Mouse (Mus musculus): ENCODE results near the gene A4gnt. TPM values are rescaled to one million over a fixed set of nuclear protein-coding genes. Genes with fewer than 3 reads are reported as not detected.

A4gnt gene
- 0.57 TPM in 1 of 2 replicates, not detected in the other for total RNA-seq (2014; rRNA removed)
- polyA plus RNA-seq (2015; fragmentation: Nextera tagmentation; extraction: Ambion mirVana): not detected in 2 replicates

GRCm38 (mm10) chr9:99612202-99612601 lies at the start of gene A4gnt:
A4gnt (plus strand) TSS chr9:99612502.
- ATAC-seq (no peak), DNase-seq (no peak)
- Histone ChIP-seq H3K27me3 (ENCODE audit: insufficient read depth, low read length) (no peaks in the 10 kb centered on the region), H3K27ac (ENCODE audit: low read depth, low read length) (no peak within 1 kb of the TSS), H3K9me3 (ENCODE audit: low read length) (no peaks in the 10 kb centered on the region), H3K4me3 (ENCODE audit: low read depth, low read length) (no peak within 1 kb of the TSS), H3K4me2 (ENCODE audit: low read depth) (no peak within 1 kb of the TSS), H3K36me3 (ENCODE audit: insufficient read depth) (no peaks in the 10 kb centered on the region), H3K4me1 (ENCODE audit: insufficient read depth) (no peaks in the 10 kb centered on the region), H3K9ac (no peak within 1 kb of the TSS)
- TF ChIP-seq CTCF (IDR thresholded peaks at IDR 0.05; ENCODE audit: low read depth): no peak
- WGBS: 47% methylated on average over 2 of the region's 2 CpGs

GRCm38 (mm10) chr9:99563714-99564113 lies 48.6 kb upstream of the A4gnt start:
- no peaks in the 10 kb centered on the region for H3K27me3 ChIP-seq (ENCODE audit: insufficient read depth, low read length)
- no peak overlapping the region for H3K4me2 ChIP-seq (ENCODE audit: low read depth)
- no peak overlapping the region for H3K4me3 ChIP-seq (ENCODE audit: low read depth, low read length)
- no peak overlapping the region for H3K9ac ChIP-seq
- H3K27ac ChIP-seq (ENCODE audit: low read depth, low read length): no peak overlapping the region
- H3K9me3 ChIP-seq (ENCODE audit: low read length): no peaks in the 10 kb centered on the region
- no peak for TF ChIP-seq CTCF (IDR thresholded peaks at IDR 0.05; ENCODE audit: low read depth)
- H3K36me3 ChIP-seq (ENCODE audit: insufficient read depth): no peaks in the 10 kb centered on the region
- peaks cover 8% of the 10 kb centered on the region; the same call in 1 of the 2 replicates for H3K4me1 ChIP-seq (ENCODE audit: insufficient read depth)
- ATAC-seq (no peak), DNase-seq (no peak)
- 28% methylated on average over 11 of the region's 11 CpGs for WGBS

GRCm38 (mm10) chr9:99568023-99568346 lies 44.3 kb upstream of the A4gnt start:
- WGBS: 2% methylated on average over 15 of the region's 15 CpGs
- Histone ChIP-seq H3K4me1 (ENCODE audit: insufficient read depth) (peaks cover 8% of the 10 kb centered on the region; the same call in 1 of the 2 replicates), H3K27ac (ENCODE audit: low read depth, low read length) (peak overlapping the region; percentile 96), H3K27me3 (ENCODE audit: insufficient read depth, low read length) (no peaks in the 10 kb centered on the region), H3K4me2 (ENCODE audit: low read depth) (peak overlapping the region; percentile 58), H3K36me3 (ENCODE audit: insufficient read depth) (no peaks in the 10 kb centered on the region), H3K9me3 (ENCODE audit: low read length) (no peaks in the 10 kb centered on the region), H3K9ac (peak overlapping the region; percentile 98), H3K4me3 (ENCODE audit: low read depth, low read length) (peak overlapping the region; percentile 95)
- 0 out of 2 replicates have a peak, but pooled peaks have one; percentile 10 for TF ChIP-seq CTCF (IDR thresholded peaks at IDR 0.05; ENCODE audit: low read depth)
- ATAC-seq (peak; percentile 45), DNase-seq (no peak)

GRCm38 (mm10) chr9:99568347-99569070 lies 43.8 kb upstream of the A4gnt start, which contains the start of gene Armc8:
Armc8 (minus strand) TSS chr9:99568899.
- Histone ChIP-seq H3K27me3 (ENCODE audit: insufficient read depth, low read length) (no peaks in the 10 kb centered on the region), H3K4me3 (ENCODE audit: low read depth, low read length) (peak within 1 kb of the TSS; percentile 95), H3K4me1 (ENCODE audit: insufficient read depth) (peaks cover 8% of the 10 kb centered on the region; the same call in 1 of the 2 replicates), H3K9me3 (ENCODE audit: low read length) (no peaks in the 10 kb centered on the region), H3K4me2 (ENCODE audit: low read depth) (peak within 1 kb of the TSS; percentile 58), H3K27ac (ENCODE audit: low read depth, low read length) (peak within 1 kb of the TSS; percentile 96), H3K9ac (peak within 1 kb of the TSS; percentile 98), H3K36me3 (ENCODE audit: insufficient read depth) (no peaks in the 10 kb centered on the region)
- peak; percentile 92 for DNase-seq
- peak; percentile 97 for ATAC-seq
- under 1% methylated on average over 69 of the region's 70 CpGs for WGBS
- no peak for TF ChIP-seq CTCF (IDR thresholded peaks at IDR 0.05; ENCODE audit: low read depth)

GRCm38 (mm10) chr9:99569071-99569397 lies 43.3 kb upstream of the A4gnt start:
- no peak; the same call in 1 of the 2 replicates for ATAC-seq
- no peak for TF ChIP-seq CTCF (IDR thresholded peaks at IDR 0.05; ENCODE audit: low read depth)
- no peak for DNase-seq
- Histone ChIP-seq H3K4me1 (ENCODE audit: insufficient read depth) (peaks cover 8% of the 10 kb centered on the region; the same call in 1 of the 2 replicates), H3K27ac (ENCODE audit: low read depth, low read length) (peak overlapping the region; percentile 96), H3K4me2 (ENCODE audit: low read depth) (peak overlapping the region; percentile 58), H3K27me3 (ENCODE audit: insufficient read depth, low read length) (no peaks in the 10 kb centered on the region), H3K9me3 (ENCODE audit: low read length) (no peaks in the 10 kb centered on the region), H3K9ac (peak overlapping the region; percentile 98), H3K4me3 (ENCODE audit: low read depth, low read length) (peak overlapping the region; percentile 95), H3K36me3 (ENCODE audit: insufficient read depth) (no peaks in the 10 kb centered on the region)
- 1% methylated on average over 9 of the region's 9 CpGs for WGBS

GRCm38 (mm10) chr9:99575677-99576480 lies 36.4 kb upstream of the A4gnt start, which contains the start of gene Dbr1:
Dbr1 (plus strand) TSS chr9:99575799.
- Histone ChIP-seq H3K9ac (peak within 1 kb of the TSS; percentile 88), H3K27ac (ENCODE audit: low read depth, low read length) (peak within 1 kb of the TSS; percentile 81), H3K4me3 (ENCODE audit: low read depth, low read length) (peak within 1 kb of the TSS; percentile 94), H3K4me1 (ENCODE audit: insufficient read depth) (no peaks in the 10 kb centered on the region), H3K4me2 (ENCODE audit: low read depth) (peak within 1 kb of the TSS; percentile 66), H3K27me3 (ENCODE audit: insufficient read depth, low read length) (no peaks in the 10 kb centered on the region), H3K9me3 (ENCODE audit: low read length) (no peaks in the 10 kb centered on the region), H3K36me3 (ENCODE audit: insufficient read depth) (no peaks in the 10 kb centered on the region)
- ATAC-seq (peak; percentile 99), DNase-seq (peak; percentile 93)
- under 1% methylated on average over 56 of the region's 57 CpGs for WGBS
- TF ChIP-seq CTCF (IDR thresholded peaks at IDR 0.05; ENCODE audit: low read depth): no peak

Measured in forebrain, postnatal 0 days (tissue).